Mouse (Mus musculus): ENCODE measurements around the gene Itpa. TPM values are rescaled to one million over a fixed set of nuclear protein-coding genes. Genes with fewer than 3 reads are reported as not detected.

Itpa gene
- 95.9 TPM for polyA plus RNA-seq (2012; fragmentation: generic; extraction: Trizol)
- long read RNA-seq, experiment 1, transcript Itpa-201 (8 exons, 1,390 nt): major isoform, 52 of 66 reads
- long read RNA-seq, experiment 1, partial matches to known transcripts: 9 of 66 reads
- long read RNA-seq, experiment 1, other reads (novel, unspliced or antisense): 4 of 66 reads
- long read RNA-seq, experiment 2, transcript Itpa-201 (8 exons, 1,390 nt): major isoform, 83 of 94 reads
- long read RNA-seq, experiment 2, partial matches to known transcripts: 1 of 94 reads
- long read RNA-seq, experiment 2, other reads (novel, unspliced or antisense): 8 of 94 reads

- Histone ChIP-seq H3K27me3 (ENCODE audit: control insufficient read depth, insufficient read depth, insufficient read length) (no peaks in the 10 kb centered on the region), H3K4me3 (ENCODE audit: insufficient read depth, poor library complexity, severe bottlenecking) (peak within 1 kb of the TSS; percentile 84), H3K36me3 (ENCODE audit: control insufficient read depth, insufficient read depth) (peaks cover 26% of the 10 kb centered on the region), H3K79me3 (ENCODE audit: low read depth) (peaks cover 37% of the 10 kb centered on the region), H3ac (ENCODE audit: control insufficient read depth, insufficient read length, low read depth) (peak within 1 kb of the TSS; percentile 91), H3K79me2 (ENCODE audit: control insufficient read depth, insufficient read depth) (peaks cover 59% of the 10 kb centered on the region)
- TF ChIP-seq FOSL1 (IDR thresholded peaks at IDR 0.05; ENCODE audit: insufficient read depth, low read length, poor library complexity, severe bottlenecking) (no peak), MYOD1 (IDR thresholded peaks at IDR 0.05; ENCODE audit: control insufficient read depth, insufficient read length, low read depth) (no peak), CTCF (IDR thresholded peaks at IDR 0.05; ENCODE audit: control insufficient read depth, insufficient read depth, insufficient read length) (peak; percentile 46), CEBPB (IDR thresholded peaks at IDR 0.05; ENCODE audit: low read depth) (no peak), MYOG (IDR thresholded peaks at IDR 0.05; ENCODE audit: control insufficient read depth, extremely low read depth, insufficient read length) (no peak), USF1 (IDR thresholded peaks at IDR 0.05; ENCODE audit: low read depth) (no peak), MAX (IDR thresholded peaks at IDR 0.05) (peak; percentile 39)
Observed at GRCm38 (mm10) chr2:130667559-130667958, at the start of gene Itpa. Gene Itpa (plus strand): TSS chr2:130667610.

DNA sequence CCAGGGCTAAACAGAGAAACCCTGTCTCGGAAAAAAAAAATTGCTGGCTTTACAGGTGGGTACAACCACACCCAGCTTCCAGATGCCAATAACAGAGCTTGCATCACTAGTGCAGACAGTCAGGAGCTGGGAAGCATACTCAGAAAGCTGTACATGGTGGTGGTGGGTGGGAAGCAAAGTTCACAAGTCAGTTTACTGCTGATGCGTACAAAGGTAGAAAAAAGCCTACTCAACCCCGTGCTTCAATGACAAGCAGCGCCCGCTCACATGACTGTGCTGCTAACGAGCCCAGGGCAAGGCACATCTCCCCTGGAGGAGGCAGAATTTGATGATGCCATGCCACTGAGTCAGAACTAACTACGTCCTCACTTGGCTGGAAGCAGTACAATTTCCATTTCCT lies 48.4 kb upstream of the Itpa start:
- TF ChIP-seq USF1 (IDR thresholded peaks at IDR 0.05; ENCODE audit: low read depth) (no peak), FOSL1 (IDR thresholded peaks at IDR 0.05; ENCODE audit: insufficient read depth, low read length, poor library complexity, severe bottlenecking) (no peak), MYOG (IDR thresholded peaks at IDR 0.05; ENCODE audit: control insufficient read depth, extremely low read depth, insufficient read length) (no peak), MYOD1 (IDR thresholded peaks at IDR 0.05; ENCODE audit: control insufficient read depth, insufficient read length, low read depth) (no peak), MAX (IDR thresholded peaks at IDR 0.05) (no peak), CTCF (IDR thresholded peaks at IDR 0.05; ENCODE audit: control insufficient read depth, insufficient read depth, insufficient read length) (no peak), CEBPB (IDR thresholded peaks at IDR 0.05; ENCODE audit: low read depth) (no peak)
- no peak overlapping the region for H3ac ChIP-seq (ENCODE audit: control insufficient read depth, insufficient read length, low read depth)
- H3K79me2 ChIP-seq (ENCODE audit: control insufficient read depth, insufficient read depth): peaks cover 50% of the 10 kb centered on the region
- peaks cover 25% of the 10 kb centered on the region for H3K79me3 ChIP-seq (ENCODE audit: low read depth)
- H3K4me3 ChIP-seq (ENCODE audit: insufficient read depth, poor library complexity, severe bottlenecking): no peak overlapping the region
- H3K36me3 ChIP-seq (ENCODE audit: control insufficient read depth, insufficient read depth): peaks cover 58% of the 10 kb centered on the region
- no peaks in the 10 kb centered on the region for H3K27me3 ChIP-seq (ENCODE audit: control insufficient read depth, insufficient read depth, insufficient read length)

- H3K27me3 ChIP-seq (ENCODE audit: control insufficient read depth, insufficient read depth, insufficient read length): no peaks in the 10 kb centered on the region
- H3K79me3 ChIP-seq (ENCODE audit: low read depth): peaks cover 56% of the 10 kb centered on the region
- H3K36me3 ChIP-seq (ENCODE audit: control insufficient read depth, insufficient read depth): peaks cover 33% of the 10 kb centered on the region
- no peak overlapping the region for H3ac ChIP-seq (ENCODE audit: control insufficient read depth, insufficient read length, low read depth)
- peak overlapping the region; percentile 99 for H3K4me3 ChIP-seq (ENCODE audit: insufficient read depth, poor library complexity, severe bottlenecking)
- TF ChIP-seq MAX (IDR thresholded peaks at IDR 0.05) (no peak), CEBPB (IDR thresholded peaks at IDR 0.05; ENCODE audit: low read depth) (no peak), FOSL1 (IDR thresholded peaks at IDR 0.05; ENCODE audit: insufficient read depth, low read length, poor library complexity, severe bottlenecking) (no peak), CTCF (IDR thresholded peaks at IDR 0.05; ENCODE audit: control insufficient read depth, insufficient read depth, insufficient read length) (no peak), MYOD1 (IDR thresholded peaks at IDR 0.05; ENCODE audit: control insufficient read depth, insufficient read length, low read depth) (no peak), MYOG (IDR thresholded peaks at IDR 0.05; ENCODE audit: control insufficient read depth, extremely low read depth, insufficient read length) (no peak), USF1 (IDR thresholded peaks at IDR 0.05; ENCODE audit: low read depth) (no peak)
- H3K79me2 ChIP-seq (ENCODE audit: control insufficient read depth, insufficient read depth): peaks cover 68% of the 10 kb centered on the region
Observed at GRCm38 (mm10) chr2:130628424-130628823, 39.0 kb upstream of the Itpa start.

GRCm38 (mm10) chr2:130629080-130629838 lies 38.2 kb upstream of the Itpa start:
- Histone ChIP-seq H3K4me3 (ENCODE audit: insufficient read depth, poor library complexity, severe bottlenecking) (peak overlapping the region; percentile 99), H3ac (ENCODE audit: control insufficient read depth, insufficient read length, low read depth) (peak overlapping the region; percentile 98), H3K36me3 (ENCODE audit: control insufficient read depth, insufficient read depth) (peaks cover 30% of the 10 kb centered on the region), H3K79me3 (ENCODE audit: low read depth) (peaks cover 48% of the 10 kb centered on the region), H3K27me3 (ENCODE audit: control insufficient read depth, insufficient read depth, insufficient read length) (no peaks in the 10 kb centered on the region), H3K79me2 (ENCODE audit: control insufficient read depth, insufficient read depth) (peaks cover 60% of the 10 kb centered on the region)
- TF ChIP-seq FOSL1 (IDR thresholded peaks at IDR 0.05; ENCODE audit: insufficient read depth, low read length, poor library complexity, severe bottlenecking) (no peak), CEBPB (IDR thresholded peaks at IDR 0.05; ENCODE audit: low read depth) (peak; percentile 26), MAX (IDR thresholded peaks at IDR 0.05) (peak; percentile 5)

- peak; percentile 8 for TF ChIP-seq MAX (IDR thresholded peaks at IDR 0.05)
- no peak for TF ChIP-seq MYOD1 (IDR thresholded peaks at IDR 0.05; ENCODE audit: control insufficient read depth, insufficient read length, low read depth)
Observed at GRCm38 (mm10) chr2:130629839-130630203, 37.6 kb upstream of the Itpa start, which contains the start of the genes Fastkd5 and Ubox5. Gene Fastkd5 (minus strand): TSS chr2:130630027. Gene Ubox5 (minus strand): TSS chr2:130630038.

More at GRCm38 (mm10) chr2:130629839-130630203, 37.6 kb upstream of the Itpa start, which contains the start of the genes Fastkd5 and Ubox5:
- H3K4me3 ChIP-seq (ENCODE audit: insufficient read depth, poor library complexity, severe bottlenecking): peak within 1 kb of the TSS; percentile 99
- peaks cover 27% of the 10 kb centered on the region for H3K36me3 ChIP-seq (ENCODE audit: control insufficient read depth, insufficient read depth)
- H3K79me3 ChIP-seq (ENCODE audit: low read depth): peaks cover 44% of the 10 kb centered on the region
- peak within 1 kb of the TSS; percentile 98 for H3ac ChIP-seq (ENCODE audit: control insufficient read depth, insufficient read length, low read depth)
- peaks cover 54% of the 10 kb centered on the region for H3K79me2 ChIP-seq (ENCODE audit: control insufficient read depth, insufficient read depth)
- no peaks in the 10 kb centered on the region for H3K27me3 ChIP-seq (ENCODE audit: control insufficient read depth, insufficient read depth, insufficient read length)

Measured in C2C12 (cell line).